Mouse (Mus musculus) intestine, embryonic 15.5 days (tissue): ENCODE data around the gene Scai. TPM values are rescaled to one million over a fixed set of nuclear protein-coding genes. Genes with fewer than 3 reads are reported as not detected.
"Not testable (repeated sequence)": the region's sequence is repeated elsewhere in the genome, so short reads cannot be mapped to it uniquely, and the experiment has no call there.

Source experiments
- ATAC-seq: fragments of 200-750 bp; cut with Nextera tagmentation; 2 replicates; pipeline ENCODE4 v1.8.0; 2017; ENCODE audit warnings: moderate TSS enrichment, moderate library complexity
- H3K27ac ChIP-seq: fragments of 300-500 bp; sonication (generic); 2 replicates; pipeline ENCODE4 v1.5.1; 2015; ENCODE audit warnings: mild to moderate bottlenecking, inconsistent platforms
- H3K27me3 ChIP-seq: fragments of 300-500 bp; sonication (generic); replicated peaks from 2 replicates; pipeline ENCODE4 v1.6.1; 2015; ENCODE audit warnings: inconsistent platforms
- H3K36me3 ChIP-seq: fragments of 300-500 bp; sonication (generic); 2 replicates; pipeline ENCODE4 v1.6.1; 2015; ENCODE audit warnings: inconsistent platforms
- H3K4me1 ChIP-seq: fragments of 300-500 bp; sonication (generic); replicated peaks from 2 replicates; pipeline ENCODE4 v1.6.1; 2015; ENCODE audit warnings: inconsistent platforms
- H3K4me2 ChIP-seq: fragments of 300-500 bp; sonication (generic); replicated peaks from 2 replicates; pipeline ENCODE4 v1.6.1; 2015; ENCODE audit warnings: mild to moderate bottlenecking, inconsistent platforms
- H3K4me3 ChIP-seq: fragments of 300-500 bp; sonication (generic); replicated peaks from 2 replicates; pipeline ENCODE4 v1.5.1; 2015; ENCODE audit warnings: inconsistent platforms
- H3K9ac ChIP-seq: fragments of 300-500 bp; sonication (generic); 2 replicates; pipeline ENCODE4 v1.6.1; 2015; ENCODE audit warnings: inconsistent platforms
- H3K9me3 ChIP-seq: fragments of 300-500 bp; sonication (generic); 2 replicates; pipeline ENCODE4 v1.6.1; 2016; ENCODE audit warnings: inconsistent platforms
- WGBS: fragments of 180-500 bp; shearing (Covaris S2); methylation state at CpG from one replicate; pipeline ENCODE4 v1.1.7; 2015; 5-methylcytosine and 5-hydroxymethylcytosine counted together
- polyA plus RNA-seq: library from polyadenylated mRNA; unstranded; fragments of >200 nt; fragmentation: Nextera tagmentation; extraction: Ambion mirVana; gene quantifications from 2 replicates; pipeline ENCODE4 v1.2.1, GENCODE M21; 2015

Scai gene
- polyA plus RNA-seq, 1 experiment from 2014 or later: 6.7 TPM

DNA sequence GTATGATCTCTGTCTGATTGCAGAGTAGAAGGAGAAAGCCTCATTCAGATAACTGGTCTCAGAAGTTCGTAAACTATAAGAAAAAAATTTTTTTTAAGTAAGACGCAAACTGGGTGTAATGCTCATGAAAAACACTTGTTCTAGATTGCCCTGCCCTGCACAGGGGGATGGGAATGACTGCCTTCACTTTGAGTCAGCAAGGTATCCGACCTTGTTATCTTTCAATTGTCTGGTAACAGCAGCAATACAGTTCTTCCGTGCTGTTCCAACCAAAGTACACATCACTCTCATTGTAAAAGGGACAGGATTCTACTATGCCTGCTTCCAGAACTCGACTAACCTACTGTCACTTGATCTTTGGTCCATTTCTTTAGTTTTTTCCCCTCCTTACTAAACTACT lies 69.4 kb downstream of the Scai start:
- H3K9ac ChIP-seq: no peak overlapping the region
- H3K4me3 ChIP-seq: no peak overlapping the region
- H3K4me2 ChIP-seq: no peak overlapping the region
- no peaks in the 10 kb centered on the region for H3K9me3 ChIP-seq
- H3K27me3 ChIP-seq: no peaks in the 10 kb centered on the region
- peak; percentile 69 for ATAC-seq
- no peaks in the 10 kb centered on the region for H3K4me1 ChIP-seq
- peaks cover 3% of the 10 kb centered on the region; the same call in 1 of the 2 replicates for H3K36me3 ChIP-seq
- no peak overlapping the region for H3K27ac ChIP-seq
- WGBS: 61% methylated on average over 5 of the region's 5 CpGs

DNA sequence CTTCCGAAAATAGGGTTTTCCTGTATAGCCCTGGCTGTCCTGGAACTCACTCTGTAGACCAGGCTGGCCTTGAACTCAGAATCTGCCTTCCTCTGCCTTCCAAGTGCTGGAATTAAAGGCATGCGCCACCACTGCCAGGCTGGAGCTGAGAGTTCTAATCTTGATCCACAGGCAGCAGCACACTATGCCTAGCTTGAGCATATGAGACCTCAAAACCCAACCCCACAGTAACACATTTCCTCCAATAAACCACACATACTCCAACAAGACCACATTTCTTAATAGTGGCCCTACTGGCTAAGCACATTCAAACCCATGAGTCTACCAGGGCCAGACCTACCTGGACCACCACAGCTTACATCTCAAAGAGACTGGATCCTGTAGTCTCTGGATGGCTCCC lies 74.0 kb downstream of the Scai start:
- Histone ChIP-seq H3K9me3 (no peaks in the 10 kb centered on the region), H3K4me1 (no peaks in the 10 kb centered on the region), H3K36me3 (peaks cover 3% of the 10 kb centered on the region; the same call in 1 of the 2 replicates), H3K4me2 (no peak overlapping the region), H3K27me3 (no peaks in the 10 kb centered on the region), H3K9ac (no peak overlapping the region), H3K27ac (no peak overlapping the region), H3K4me3 (no peak overlapping the region)
- 79% methylated on average over 2 of the region's 2 CpGs for WGBS
- no peak for ATAC-seq

DNA sequence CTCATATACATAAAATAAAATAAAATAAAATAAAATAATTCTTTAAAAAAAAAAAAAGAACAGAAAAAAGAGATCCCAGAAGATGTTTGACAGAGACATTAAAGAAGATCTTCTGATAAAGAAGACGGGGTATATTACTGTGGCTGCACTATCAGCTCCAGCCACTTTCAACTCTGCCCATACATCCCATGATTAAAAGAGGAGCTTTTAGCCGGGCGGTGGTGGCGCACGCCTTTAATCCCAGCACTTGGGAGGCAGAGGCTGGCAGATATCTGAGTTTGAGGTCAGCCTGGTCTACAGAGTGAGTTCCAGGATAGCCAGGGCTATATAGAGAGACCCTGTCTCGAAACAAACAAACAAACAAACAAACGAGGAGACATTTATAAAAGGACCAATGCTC lies 76.4 kb downstream of the Scai start:
- Histone ChIP-seq H3K27me3 (no peaks in the 10 kb centered on the region), H3K4me2 (no peak overlapping the region)
- 93% methylated on average over 7 of the region's 7 CpGs for WGBS

DNA sequence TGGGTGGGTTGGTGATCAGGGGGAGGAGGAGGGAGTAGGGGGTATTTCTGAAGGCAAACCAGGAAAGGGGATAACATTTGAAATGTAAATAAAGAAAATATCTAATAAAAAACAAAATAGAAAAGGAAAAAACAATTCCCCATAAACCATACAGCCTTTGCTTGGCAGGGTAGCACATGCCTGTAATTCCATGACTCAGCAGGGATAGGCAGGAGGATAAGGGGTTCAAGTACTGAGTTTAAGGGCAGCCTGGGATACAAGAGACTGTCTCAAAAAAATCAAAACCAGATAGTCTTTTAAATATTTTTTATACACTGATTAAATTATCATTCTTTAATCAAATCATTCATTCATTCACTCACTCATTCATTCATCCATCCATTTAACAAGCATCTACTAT lies 80.0 kb downstream of the Scai start:
- H3K4me2 ChIP-seq: no peak overlapping the region

More for the DNA sequence above, 76.4 kb downstream of the Scai start:
- Histone ChIP-seq H3K36me3 (peaks cover 3% of the 10 kb centered on the region; the same call in 1 of the 2 replicates), H3K9ac (no peak overlapping the region), H3K4me3 (no peak overlapping the region), H3K9me3 (no peaks in the 10 kb centered on the region), H3K4me1 (no peaks in the 10 kb centered on the region), H3K27ac (no peak overlapping the region)
- ATAC-seq: no peak

DNA sequence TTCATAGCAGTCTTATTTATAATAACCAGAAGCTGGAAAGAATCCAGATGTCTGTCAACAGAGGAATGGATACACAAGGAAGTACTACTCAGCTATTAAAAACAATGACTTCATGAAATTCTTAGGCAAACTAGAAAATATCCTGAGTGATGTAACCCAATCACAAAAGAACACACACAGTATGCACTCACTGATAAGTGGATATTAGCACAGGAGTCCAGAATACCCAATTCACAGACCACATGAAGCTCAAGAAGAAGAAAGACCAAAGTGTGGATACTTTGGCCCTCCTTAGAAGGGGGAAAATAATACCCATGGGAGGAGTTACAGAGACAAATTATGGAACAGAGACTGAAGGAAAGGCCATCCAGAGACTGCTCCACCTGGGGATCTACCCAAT lies 80.8 kb downstream of the Scai start:
- H3K9me3 ChIP-seq, H3K4me2 ChIP-seq, H3K9ac ChIP-seq, H3K27ac ChIP-seq, H3K36me3 ChIP-seq, H3K4me3 ChIP-seq, H3K27me3 ChIP-seq, H3K4me1 ChIP-seq, ATAC-seq: not testable (repeated sequence)

More for the DNA sequence above, 80.0 kb downstream of the Scai start:
- Histone ChIP-seq H3K4me1 (no peaks in the 10 kb centered on the region), H3K27me3 (no peaks in the 10 kb centered on the region), H3K27ac (no peak overlapping the region), H3K9ac (no peak overlapping the region), H3K4me3 (no peak overlapping the region), H3K9me3 (no peaks in the 10 kb centered on the region), H3K36me3 (peaks cover under 1% of the 10 kb centered on the region; the same call in 1 of the 2 replicates)
- ATAC-seq: no peak

- H3K4me1 ChIP-seq, H3K9ac ChIP-seq, H3K4me3 ChIP-seq, ATAC-seq, H3K4me2 ChIP-seq, H3K27ac ChIP-seq, H3K27me3 ChIP-seq, H3K9me3 ChIP-seq, H3K36me3 ChIP-seq: not testable (repeated sequence)
- WGBS: 95% methylated on average over 1 of the region's 1 CpGs
These were observed 90.6 kb downstream of the Scai start for GRCm38 (mm10) chr2:39099951-39100350.

- H3K9me3 ChIP-seq: no peaks in the 10 kb centered on the region
- H3K9ac ChIP-seq: no peak overlapping the region
- no peak for ATAC-seq
- H3K27me3 ChIP-seq: no peaks in the 10 kb centered on the region
- no peaks in the 10 kb centered on the region for H3K4me1 ChIP-seq
- H3K4me3 ChIP-seq: no peak overlapping the region
- H3K4me2 ChIP-seq: no peak overlapping the region
- H3K36me3 ChIP-seq: peaks cover 3% of the 10 kb centered on the region; the same call in 1 of the 2 replicates
- H3K27ac ChIP-seq: no peak overlapping the region
These were observed 92.5 kb downstream of the Scai start for GRCm38 (mm10) chr2:39097993-39098392.

GRCm38 (mm10) chr2:39091966-39092365 lies 98.6 kb downstream of the Scai start:
- no peak overlapping the region for H3K4me3 ChIP-seq
- H3K4me1 ChIP-seq: no peaks in the 10 kb centered on the region
- no peak overlapping the region for H3K9ac ChIP-seq
- no peak for ATAC-seq
- no peaks in the 10 kb centered on the region for H3K27me3 ChIP-seq
- no peak overlapping the region for H3K27ac ChIP-seq
- peaks cover 3% of the 10 kb centered on the region; the same call in 1 of the 2 replicates for H3K36me3 ChIP-seq
- 74% methylated on average over 1 of the region's 1 CpGs for WGBS
- H3K4me2 ChIP-seq: no peak overlapping the region
- no peaks in the 10 kb centered on the region for H3K9me3 ChIP-seq

- 89% methylated on average over 3 of the region's 3 CpGs for WGBS
- Histone ChIP-seq H3K9me3 (no peaks in the 10 kb centered on the region), H3K27me3 (no peaks in the 10 kb centered on the region), H3K4me2 (no peak overlapping the region), H3K4me1 (no peaks in the 10 kb centered on the region), H3K9ac (no peak overlapping the region), H3K36me3 (peaks cover 3% of the 10 kb centered on the region), H3K4me3 (no peak overlapping the region), H3K27ac (no peak overlapping the region)
- ATAC-seq: no peak
These were observed 107.8 kb downstream of the Scai start for GRCm38 (mm10) chr2:39082706-39083105.

GRCm38 (mm10) chr2:39070666-39071065 lies 119.9 kb downstream of the Scai start:
- Histone ChIP-seq H3K4me1 (no peaks in the 10 kb centered on the region), H3K4me2 (no peak overlapping the region), H3K36me3 (no peaks in the 10 kb centered on the region), H3K27me3 (no peaks in the 10 kb centered on the region), H3K9ac (no peak overlapping the region), H3K4me3 (no peak overlapping the region), H3K27ac (no peak overlapping the region), H3K9me3 (no peaks in the 10 kb centered on the region)
- ATAC-seq: no peak

DNA sequence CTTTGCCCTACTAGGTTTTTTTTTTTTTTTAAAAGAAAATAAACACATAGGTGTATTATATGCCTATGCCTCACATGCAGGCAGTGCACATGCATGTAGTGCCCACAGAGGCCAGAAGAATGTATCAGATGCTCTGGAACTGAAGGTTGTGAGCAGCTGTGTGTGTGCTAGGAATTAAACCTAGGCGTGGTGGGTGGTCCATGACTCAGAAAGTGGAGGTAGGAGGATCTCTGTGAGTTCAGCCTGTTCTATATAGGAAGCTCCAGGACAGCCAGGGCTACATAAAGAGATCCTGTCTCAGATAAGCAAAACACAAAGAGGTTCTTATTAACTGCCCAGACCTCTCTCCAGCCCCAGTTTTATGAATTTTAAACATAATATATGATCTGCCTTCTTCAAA lies 121.4 kb downstream of the Scai start:
- Histone ChIP-seq H3K9ac (no peak overlapping the region), H3K4me3 (no peak overlapping the region), H3K9me3 (no peaks in the 10 kb centered on the region), H3K4me2 (no peak overlapping the region), H3K4me1 (no peaks in the 10 kb centered on the region), H3K27me3 (no peaks in the 10 kb centered on the region), H3K27ac (no peak overlapping the region), H3K36me3 (no peaks in the 10 kb centered on the region)
- 62% methylated on average over 1 of the region's 1 CpGs for WGBS
- ATAC-seq: no peak

DNA sequence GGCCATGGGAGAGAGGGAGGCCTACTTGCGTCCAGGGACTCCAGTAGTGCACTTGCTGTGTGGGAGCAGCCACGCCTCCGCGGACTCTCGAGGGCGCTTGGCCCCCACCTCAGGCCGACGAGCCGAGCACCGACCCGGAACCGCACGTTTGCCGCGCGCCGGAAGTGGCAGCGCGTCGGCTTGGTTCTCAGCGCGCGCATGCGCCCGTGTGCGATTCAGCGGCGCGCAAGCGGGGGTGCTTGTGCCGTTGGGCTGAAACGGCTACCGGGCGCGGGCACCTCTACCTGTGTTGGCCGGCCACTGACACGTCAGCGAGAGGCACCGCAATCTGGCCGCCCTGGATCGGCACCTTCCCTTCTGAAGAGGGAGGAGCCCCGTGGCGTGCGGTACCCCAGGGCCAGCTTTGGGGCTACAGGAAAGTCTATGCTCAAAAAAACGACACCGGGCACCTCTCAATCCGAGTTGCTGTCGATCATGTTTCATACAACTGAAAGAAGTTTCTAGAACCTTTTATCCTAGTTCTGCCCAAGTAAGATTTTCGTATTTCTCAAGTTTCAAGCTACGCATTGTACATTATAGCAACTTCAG lies 125.0 kb downstream of the Scai start, which contains the start of gene Golga1:
Gene Golga1, minus strand, starts transcription at position 142 of the 588 bp plus-strand sequence.
- Histone ChIP-seq H3K27ac (peak within 1 kb of the TSS; percentile 89), H3K36me3 (peaks cover 2% of the 10 kb centered on the region; the same call in 1 of the 2 replicates), H3K9ac (peak within 1 kb of the TSS; percentile 94), H3K9me3 (no peaks in the 10 kb centered on the region), H3K27me3 (no peaks in the 10 kb centered on the region), H3K4me1 (no peaks in the 10 kb centered on the region), H3K4me3 (peak within 1 kb of the TSS; percentile 94), H3K4me2 (peak within 1 kb of the TSS; percentile 75)
- under 1% methylated on average over 50 of the region's 50 CpGs for WGBS
- ATAC-seq: peak; percentile 98

- H3K27ac ChIP-seq: peak overlapping the region; percentile 89
- WGBS: 2% methylated on average over 25 of the region's 25 CpGs
- peak overlapping the region; percentile 94 for H3K4me3 ChIP-seq
- no peaks in the 10 kb centered on the region for H3K4me1 ChIP-seq
- peak; percentile 86 for ATAC-seq
- peak overlapping the region; percentile 94 for H3K9ac ChIP-seq
- H3K36me3 ChIP-seq: peaks cover 4% of the 10 kb centered on the region; the same call in 1 of the 2 replicates
- H3K27me3 ChIP-seq: no peaks in the 10 kb centered on the region
- no peaks in the 10 kb centered on the region for H3K9me3 ChIP-seq
- H3K4me2 ChIP-seq: peak overlapping the region; percentile 75
These were observed 125.7 kb downstream of the Scai start for GRCm38 (mm10) chr2:39064687-39065399.
